In genomic region chr9:55048211-55048880, GRCm38 (mm10) we compare ENCODE assay signal across 8 mouse cellular contexts. TPM values are rescaled to one million over a fixed set of nuclear protein-coding genes. Genes with fewer than 3 reads are reported as not detected.
A peak's percentile ranks its signal among the peaks of the same experiment; 100 is the strongest.
DNase-seq lines count a peak whose midpoint lies in the region; ATAC-seq and TF ChIP-seq lines count a peak whose summit lies in the region.

Gene Chrnb4 (minus strand): TSS chr9:55048779.

- H3K4me1 ChIP-seq in intestine, postnatal 0 days (replicated peaks; ENCODE audit: control insufficient read depth, insufficient read depth, low read length), result peaks cover 6% of the 10 kb centered on the region; the same call in 1 of the 2 replicates

- no peaks in the 10 kb centered on the region for H3K9me3 ChIP-seq in intestine, postnatal 0 days (ENCODE audit: control insufficient read depth)

- ATAC-seq in intestine, postnatal 0 days, result no peak

- no peaks in the 10 kb centered on the region for H3K36me3 ChIP-seq in intestine, postnatal 0 days (ENCODE audit: control insufficient read depth, insufficient read depth)

- 0 out of 2 replicates have a peak, but pooled peaks cover 7% of the 10 kb centered on the region for H3K27me3 ChIP-seq in intestine, postnatal 0 days (replicated peaks; ENCODE audit: control insufficient read depth, insufficient read depth, low read length)

- TF ChIP-seq CTCF in intestine, postnatal 0 days (IDR thresholded peaks at IDR 0.05; ENCODE audit: low read depth), result no peak

- under 1% methylated on average over 23 of the region's 23 CpGs for WGBS in intestine, postnatal 0 days

- peak within 1 kb of the TSS; percentile 75 for H3K4me2 ChIP-seq in intestine, postnatal 0 days (replicated peaks; ENCODE audit: low read depth)

- peak; percentile 45 for DNase-seq in adrenal gland, postnatal 14 days
- DNase-seq in adrenal gland, postnatal 25 days, result no peak
- peak; percentile 13 for DNase-seq in ovary, postnatal 36 days (ENCODE audit: low spot score)
- no peak for DNase-seq in ovary, postnatal 10 days (ENCODE audit: low spot score)
- DNase-seq in retina, embryonic 14.5 days (ENCODE audit: low spot score), result peak; percentile 62
- no peak for DNase-seq in c-Kit-positive CD71-positive TER-119-positive erythroid progenitor cells, embryonic 14.5 days (ENCODE audit: low spot score)
- DNase-seq in cerebellum, adult 8-10 months, result no peak

- peak within 1 kb of the TSS; percentile 35 for H3K4me3 ChIP-seq in intestine, postnatal 0 days (ENCODE audit: low read depth, low read length)

- no peak within 1 kb of the TSS for H3K27ac ChIP-seq in intestine, postnatal 0 days (ENCODE audit: low read depth, low read length)

- H3K9ac ChIP-seq in intestine, postnatal 0 days (ENCODE audit: low read depth, low read length), result peak within 1 kb of the TSS; percentile 35

RNA-seq across cellular contexts. Expression of gene Chrnb4, which starts in this region (rescaled TPM):
- total RNA-seq in adrenal gland, postnatal 14 days (2021), result 4.3 and 6.6 TPM in 2 replicates
- total RNA-seq in adrenal gland, postnatal 25 days (2021), result 5.9 and 6.2 TPM in 2 replicates
- 2.3 and 3.1 TPM in 2 replicates for polyA plus RNA-seq in intestine, postnatal 0 days (2015; fragmentation: Nextera tagmentation; extraction: Ambion mirVana)

Comparison
In these comparisons a context has a peak if more than half of its experiments do, and no peak if none do; other contexts are left out.
1. DNase-seq: peak in adrenal gland, postnatal 14 days (single experiment), ovary, postnatal 36 days (single experiment) and retina, embryonic 14.5 days (single experiment); none in adrenal gland, postnatal 25 days (single experiment), ovary, postnatal 10 days (single experiment), c-Kit-positive CD71-positive TER-119-positive erythroid progenitor cells, embryonic 14.5 days (single experiment) and cerebellum, adult 8-10 months (single experiment).